Comparison of ENCODE assay signal across 23 mouse cellular contexts in genomic region chr9:94400596-94400995, GRCm38 (mm10).
"Had no signal": no experiment of that assay in that cellular context is flagged by ENCODE, and none has a peak within 500 bp of the region (broad histone marks: within the 10 kb centered on the region; RNA-seq: fewer than 3 reads in every experiment).

No protein-coding gene starts in this region.

- H3K4me1 ChIP-seq: embryonic facial prominence, embryonic 10.5 days; embryonic facial prominence, embryonic 12.5 days; embryonic facial prominence, embryonic 13.5 days; embryonic facial prominence, embryonic 15.5 days; forebrain, embryonic 12.5 days; forebrain, embryonic 15.5 days had no signal

- H3K27me3 ChIP-seq: embryonic facial prominence, embryonic 12.5 days; embryonic facial prominence, embryonic 13.5 days; embryonic facial prominence, embryonic 15.5 days; forebrain, embryonic 12.5 days; forebrain, embryonic 13.5 days; forebrain, embryonic 15.5 days had no signal

- H3K27ac ChIP-seq: embryonic facial prominence, embryonic 10.5 days; embryonic facial prominence, embryonic 12.5 days; embryonic facial prominence, embryonic 13.5 days; embryonic facial prominence, embryonic 15.5 days; forebrain, embryonic 10.5 days; forebrain, embryonic 12.5 days; forebrain, embryonic 13.5 days; forebrain, embryonic 15.5 days; gastrocnemius, adult 2 months; heart, adult 2 months; heart, embryonic 10.5 days had no signal

- DNase-seq: cerebellum, adult 9-10 months; cerebellum, adult 9-11 months; cerebellum, postnatal 25 days; cerebellum, postnatal 36 days; embryo, embryonic 11 days; forebrain, postnatal 0 days; gastrocnemius, adult 2 months; gastrocnemius, postnatal 10 days; gastrocnemius, postnatal 14 days; gastrocnemius, postnatal 25 days; gastrocnemius, postnatal 36 days; heart, adult 18-20 months; heart, adult 2 months had no signal

- H3K4me3 ChIP-seq: embryonic facial prominence, embryonic 10.5 days; embryonic facial prominence, embryonic 12.5 days; embryonic facial prominence, embryonic 13.5 days; embryonic facial prominence, embryonic 15.5 days; erythroblast, embryonic 14.5 days; forebrain, embryonic 10.5 days; forebrain, embryonic 12.5 days; forebrain, embryonic 13.5 days; forebrain, embryonic 15.5 days; gastrocnemius, adult 2 months; heart, adult 2 months; heart, embryonic 10.5 days had no signal
